Mouse (Mus musculus) c-Kit-negative CD71-positive TER-119-positive erythroid progenitor cells, embryonic 14.5 days (primary cell): ENCODE measurements at regions not wholly inside any gene's neighbourhood (a gene's known extent, or its start where the extent isn't known, plus 50 kb on each side); places are given as distances from the start of the nearest gene placed in this dataset.

Source experiments
- DNase-seq: peaks from one replicate; pipeline ENCODE4 v3.0.0-alpha.2; 2013; ENCODE audit warnings: low read depth, low spot score

GRCm38 (mm10) chr11:25538641-25539258 is 671.8 kb downstream of the 5730522E02Rik start:
- DNase-seq: no peak

GRCm38 (mm10) chr11:25536069-25536468 is 674.5 kb downstream of the 5730522E02Rik start:
- no peak for DNase-seq

GRCm38 (mm10) chr11:25533081-25533480 is 677.5 kb downstream of the 5730522E02Rik start:
- no peak for DNase-seq

- no peak for DNase-seq
These were observed 678.7 kb downstream of the 5730522E02Rik start for GRCm38 (mm10) chr11:25531668-25532398.

GRCm38 (mm10) chr11:25528056-25528455 is 682.5 kb downstream of the 5730522E02Rik start:
- DNase-seq: no peak

- no peak for DNase-seq
These were observed 691.7 kb downstream of the 5730522E02Rik start for GRCm38 (mm10) chr11:25518903-25519302.

- DNase-seq: no peak
These were observed 692.4 kb downstream of the 5730522E02Rik start for GRCm38 (mm10) chr11:25518131-25518530.

- no peak for DNase-seq
These were observed 705.1 kb downstream of the 5730522E02Rik start for GRCm38 (mm10) chr11:25505500-25505899.

- DNase-seq: no peak
These were observed 736.7 kb downstream of the 5730522E02Rik start for GRCm38 (mm10) chr11:25473682-25474365.

GRCm38 (mm10) chr11:25469819-25470218 is 740.7 kb downstream of the 5730522E02Rik start:
- no peak for DNase-seq

- DNase-seq: no peak
These were observed 773.4 kb downstream of the 5730522E02Rik start for GRCm38 (mm10) chr11:25437206-25437605.

- no peak for DNase-seq
These were observed 774.9 kb downstream of the 5730522E02Rik start for GRCm38 (mm10) chr11:25435645-25436044.

- no peak for DNase-seq
These were observed 787.4 kb downstream of the 5730522E02Rik start for GRCm38 (mm10) chr11:25423186-25423585.

GRCm38 (mm10) chr11:25421486-25421885 is 789.1 kb downstream of the 5730522E02Rik start:
- no peak for DNase-seq

GRCm38 (mm10) chr11:25410403-25411090 is 800.0 kb downstream of the 5730522E02Rik start:
- no peak for DNase-seq

GRCm38 (mm10) chr11:25391649-25392048 is 818.9 kb downstream of the 5730522E02Rik start:
- no peak for DNase-seq

- DNase-seq: no peak
These were observed 843.5 kb downstream of the 5730522E02Rik start for GRCm38 (mm10) chr11:25367111-25367510.

GRCm38 (mm10) chr11:25365433-25365832 is 845.1 kb downstream of the 5730522E02Rik start:
- DNase-seq: no peak

GRCm38 (mm10) chr11:25359723-25360122 is 850.8 kb downstream of the 5730522E02Rik start:
- DNase-seq: no peak

- DNase-seq: no peak
These were observed 852.7 kb downstream of the 5730522E02Rik start for GRCm38 (mm10) chr11:25357717-25358411.
